7 mouse cellular contexts compared by ENCODE assay signal in the genomic region with DNA sequence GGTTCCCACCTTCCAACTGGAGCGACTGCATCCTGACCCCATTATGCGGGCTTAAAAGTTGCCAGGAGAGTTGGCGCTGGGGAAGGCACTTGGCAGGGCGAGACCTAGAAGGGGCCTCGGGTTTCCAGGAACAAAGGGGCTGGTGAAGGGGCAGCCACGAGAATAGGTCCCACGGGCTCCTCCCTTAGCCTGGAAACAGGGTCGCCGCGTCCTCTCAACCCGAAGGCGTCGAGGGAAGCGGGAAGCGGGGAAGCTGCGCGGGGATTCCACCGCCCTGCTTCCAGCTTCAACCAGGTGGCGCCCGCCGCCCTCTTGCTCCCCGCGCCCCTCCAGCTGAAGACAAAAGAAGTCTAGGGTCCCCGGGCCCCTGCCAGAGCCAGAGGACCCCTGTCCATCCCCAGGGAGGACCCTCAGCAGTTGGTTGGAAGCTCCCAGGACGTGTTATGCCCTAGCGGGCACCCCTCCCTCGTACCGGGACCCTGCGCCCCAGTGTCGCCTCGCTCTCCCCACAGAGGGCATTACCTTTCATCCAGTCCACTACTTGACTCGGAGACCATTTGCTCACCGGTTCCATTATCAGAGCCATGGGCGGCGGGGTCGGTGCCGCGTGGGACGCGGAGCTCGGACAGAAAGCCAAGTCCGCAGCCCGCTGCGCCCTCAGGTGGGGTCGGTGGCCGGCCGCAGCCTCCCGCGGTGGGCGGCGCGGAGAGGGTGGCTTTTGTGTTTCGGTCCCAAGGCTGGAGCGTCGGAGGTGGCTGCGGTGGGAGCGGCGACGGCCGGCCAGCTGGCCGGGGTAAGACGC. TPM values are rescaled to one million over a fixed set of nuclear protein-coding genes. Genes with fewer than 3 reads are reported as not detected.
DNase-seq lines count a peak whose midpoint lies in the region; ATAC-seq lines count a peak whose summit lies in the region.

No protein-coding gene starts in this region.

- H3K4me2 ChIP-seq in forebrain, embryonic 15.5 days (replicated peaks): peak overlapping the region; percentile 56
- H3K4me2 ChIP-seq in midbrain, embryonic 15.5 days: peak overlapping the region; percentile 62

- H3K27ac ChIP-seq in forebrain, embryonic 15.5 days (replicated peaks): peak overlapping the region; percentile 83
- peak overlapping the region; percentile 86 for H3K27ac ChIP-seq in midbrain, embryonic 15.5 days

- H3K9me3 ChIP-seq in forebrain, embryonic 15.5 days: no peaks in the 10 kb centered on the region
- H3K9me3 ChIP-seq in midbrain, embryonic 15.5 days: no peaks in the 10 kb centered on the region

- peak overlapping the region; percentile 74 for H3K4me3 ChIP-seq in forebrain, embryonic 15.5 days
- H3K4me3 ChIP-seq in midbrain, embryonic 15.5 days: peak overlapping the region; percentile 66

- peak; percentile 57 for ATAC-seq in forebrain, embryonic 15.5 days (replicated peaks)
- ATAC-seq in midbrain, embryonic 15.5 days (replicated peaks): peak; percentile 70

- no peaks in the 10 kb centered on the region for H3K4me1 ChIP-seq in forebrain, embryonic 15.5 days
- H3K4me1 ChIP-seq in midbrain, embryonic 15.5 days: peaks cover 3% of the 10 kb centered on the region; the same call in 1 of the 2 replicates

- peak overlapping the region; percentile 76 for H3K9ac ChIP-seq in forebrain, embryonic 15.5 days (replicated peaks)
- H3K9ac ChIP-seq in midbrain, embryonic 15.5 days: peak overlapping the region; percentile 78

- H3K27me3 ChIP-seq in forebrain, embryonic 15.5 days: no peaks in the 10 kb centered on the region
- no peaks in the 10 kb centered on the region for H3K27me3 ChIP-seq in midbrain, embryonic 15.5 days (replicated peaks)

- DNase-seq in right cerebral cortex, postnatal 14 days: peak; percentile 20
- DNase-seq in right cerebral cortex, adult 2 months (ENCODE audit: low spot score in 2 of 2): no peak
- DNase-seq in cerebellum, adult 9-11 months: peak; percentile 65
- DNase-seq in kidney, postnatal 10 days: peak; percentile 14
- no peak for DNase-seq in thymus, postnatal 25 days

- H3K36me3 ChIP-seq in forebrain, embryonic 15.5 days: no peaks in the 10 kb centered on the region
- no peaks in the 10 kb centered on the region for H3K36me3 ChIP-seq in midbrain, embryonic 15.5 days (replicated peaks)

- WGBS in forebrain, embryonic 15.5 days: 26% methylated on average over 62 of the region's 62 CpGs
- WGBS in midbrain, embryonic 15.5 days: 20% methylated on average over 62 of the region's 62 CpGs

RNA-seq across cellular contexts. Expression of a gene that starts 0.6 kb away (rescaled TPM):
- 12.0 and 12.1 TPM in 2 replicates for polyA plus RNA-seq in forebrain, embryonic 15.5 days (2015; fragmentation: Nextera tagmentation; extraction: Ambion mirVana)
- 9.6 and 10.3 TPM in 2 replicates for polyA plus RNA-seq in midbrain, embryonic 15.5 days (2015; fragmentation: Nextera tagmentation; extraction: Ambion mirVana)

Comparison
In these comparisons a context has a peak if more than half of its experiments do, and no peak if none do; other contexts are left out.
1. DNase-seq: peak in right cerebral cortex, postnatal 14 days (single experiment), cerebellum, adult 9-11 months (single experiment) and kidney, postnatal 10 days (single experiment); none in right cerebral cortex, adult 2 months (0 of 2) and thymus, postnatal 25 days (single experiment).